Mouse (Mus musculus) midbrain, embryonic 11.5 days (tissue): ENCODE data around the gene Ifrd2. TPM values are rescaled to one million over a fixed set of nuclear protein-coding genes. Genes with fewer than 3 reads are reported as not detected.

ENCODE experiments used
- ATAC-seq: fragments of 200-750 bp; cut with Nextera tagmentation; 2 replicates; pipeline ENCODE4 v1.8.0; 2017; ENCODE audit warnings: moderate TSS enrichment, moderate library complexity; ENCODE audit not compliant: low FRiP score
- DNase-seq: peaks from one replicate; pipeline ENCODE4 v3.0.0; 2015; ENCODE audit warnings: low spot score; ENCODE audit errors: missing footprints
- H3K27ac ChIP-seq: fragments of 300-500 bp; sonication (generic); 2 replicates; pipeline ENCODE4 v1.5.1; 2014; ENCODE audit warnings: low read depth, low read length
- H3K27me3 ChIP-seq: fragments of 300-500 bp; sonication (generic); 2 replicates; pipeline ENCODE4 v1.6.1; 2014; ENCODE audit warnings: mild to moderate bottlenecking, low read length, moderate library complexity, mixed read lengths; ENCODE audit not compliant: control insufficient read depth, insufficient read depth
- H3K36me3 ChIP-seq: fragments of 300-500 bp; sonication (generic); 2 replicates; pipeline ENCODE4 v1.6.1; 2014; ENCODE audit warnings: mild to moderate bottlenecking, low read length, moderate library complexity, mixed read lengths; ENCODE audit not compliant: control insufficient read depth, insufficient read depth
- H3K4me1 ChIP-seq: fragments of 300-500 bp; sonication (generic); 2 replicates; pipeline ENCODE4 v1.6.1; 2014; ENCODE audit warnings: low read length; ENCODE audit not compliant: control insufficient read depth, insufficient read depth
- H3K4me2 ChIP-seq: fragments of 300-500 bp; sonication (generic); 2 replicates; pipeline ENCODE4 v1.6.1; 2014; ENCODE audit warnings: mild to moderate bottlenecking, moderate library complexity
- H3K4me3 ChIP-seq: fragments of 300-500 bp; sonication (generic); 2 replicates; pipeline ENCODE4 v1.5.1; 2014; ENCODE audit warnings: low read depth, low read length
- H3K9ac ChIP-seq: fragments of 300-500 bp; sonication (generic); 2 replicates; pipeline ENCODE4 v1.6.1; 2014; ENCODE audit warnings: low read length
- H3K9me3 ChIP-seq: fragments of 300-500 bp; sonication (generic); 2 replicates; pipeline ENCODE4 v1.6.1; 2016; ENCODE audit warnings: low read length; ENCODE audit not compliant: control insufficient read depth
- WGBS: fragments of 180-500 bp; shearing (Covaris S2); extraction: QIAGEN DNeasy Blood & Tissue Kit; methylation state at CpG from one replicate; pipeline ENCODE4 v1.1.7; 2014; 5-methylcytosine and 5-hydroxymethylcytosine counted together
- polyA plus RNA-seq: library from polyadenylated mRNA; unstranded; fragments of >200 nt; fragmentation: Nextera tagmentation; extraction: Ambion mirVana; gene quantifications from 2 replicates; pipeline ENCODE4 v1.2.1, GENCODE M21; 2014

The Ifrd2 gene
- polyA plus RNA-seq, 1 experiment from 2014 or later, result 28.2 TPM

GRCm38 (mm10) chr9:107542721-107543120, 44.7 kb upstream of the Ifrd2 start:
- peak overlapping the region; percentile 72 for H3K9ac ChIP-seq
- 49% methylated on average over 8 of the region's 8 CpGs for WGBS
- peaks cover 25% of the 10 kb centered on the region for H3K4me1 ChIP-seq
- H3K27me3 ChIP-seq, result no peaks in the 10 kb centered on the region; the same call in 1 of the 2 replicates
- DNase-seq (no peak), ATAC-seq (no peak)
- H3K27ac ChIP-seq, result no peak overlapping the region
- peak overlapping the region; percentile 71 for H3K4me3 ChIP-seq
- no peaks in the 10 kb centered on the region for H3K9me3 ChIP-seq
- H3K36me3 ChIP-seq, result peaks cover 14% of the 10 kb centered on the region
- H3K4me2 ChIP-seq, result peak overlapping the region; percentile 65

- ATAC-seq (no peak), DNase-seq (no peak)
- H3K4me1 ChIP-seq, result peaks cover 25% of the 10 kb centered on the region
- no peaks in the 10 kb centered on the region for H3K9me3 ChIP-seq
- H3K36me3 ChIP-seq, result peaks cover 11% of the 10 kb centered on the region
- H3K4me3 ChIP-seq, result no peak overlapping the region
- H3K4me2 ChIP-seq, result no peak overlapping the region
- no peak overlapping the region for H3K9ac ChIP-seq
- WGBS, result 88% methylated on average over 11 of the region's 11 CpGs
- no peaks in the 10 kb centered on the region; the same call in none of the 2 replicates for H3K27me3 ChIP-seq
- H3K27ac ChIP-seq, result no peak overlapping the region
Measured at GRCm38 (mm10) chr9:107543299-107543698, 44.1 kb upstream of the Ifrd2 start.

GRCm38 (mm10) chr9:107544196-107544700, 43.2 kb upstream of the Ifrd2 start:
- Histone ChIP-seq H3K9ac (no peak overlapping the region), H3K27ac (no peak overlapping the region), H3K4me1 (peaks cover 25% of the 10 kb centered on the region), H3K27me3 (no peaks in the 10 kb centered on the region; the same call in none of the 2 replicates), H3K4me3 (no peak overlapping the region), H3K9me3 (no peaks in the 10 kb centered on the region), H3K36me3 (peaks cover 9% of the 10 kb centered on the region), H3K4me2 (no peak overlapping the region)
- DNase-seq (no peak), ATAC-seq (no peak)
- 96% methylated on average over 17 of the region's 17 CpGs for WGBS

- DNase-seq, result no peak
- WGBS, result 94% methylated on average over 12 of the region's 12 CpGs
- no peak overlapping the region for H3K4me3 ChIP-seq
- no peak overlapping the region for H3K4me2 ChIP-seq
- no peak overlapping the region for H3K27ac ChIP-seq
- peaks cover 9% of the 10 kb centered on the region for H3K36me3 ChIP-seq
- H3K27me3 ChIP-seq, result no peaks in the 10 kb centered on the region; the same call in none of the 2 replicates
- no peaks in the 10 kb centered on the region for H3K9me3 ChIP-seq
- no peak for ATAC-seq
- no peak overlapping the region for H3K9ac ChIP-seq
- H3K4me1 ChIP-seq, result peaks cover 25% of the 10 kb centered on the region
Measured at GRCm38 (mm10) chr9:107544729-107545128, 42.7 kb upstream of the Ifrd2 start.

GRCm38 (mm10) chr9:107545199-107545598, 42.2 kb upstream of the Ifrd2 start:
- ATAC-seq (no peak), DNase-seq (no peak)
- H3K4me1 ChIP-seq, result peaks cover 25% of the 10 kb centered on the region
- H3K4me3 ChIP-seq, result no peak overlapping the region
- H3K4me2 ChIP-seq, result no peak overlapping the region
- H3K9me3 ChIP-seq, result no peaks in the 10 kb centered on the region
- WGBS, result 86% methylated on average over 10 of the region's 10 CpGs
- H3K36me3 ChIP-seq, result peaks cover 9% of the 10 kb centered on the region
- no peak overlapping the region for H3K27ac ChIP-seq
- peaks cover 2% of the 10 kb centered on the region for H3K27me3 ChIP-seq
- no peak overlapping the region for H3K9ac ChIP-seq

GRCm38 (mm10) chr9:107545602-107546001, 41.8 kb upstream of the Ifrd2 start:
- Histone ChIP-seq H3K36me3 (peaks cover 9% of the 10 kb centered on the region), H3K27me3 (peaks cover 6% of the 10 kb centered on the region), H3K9me3 (no peaks in the 10 kb centered on the region), H3K27ac (no peak overlapping the region), H3K4me1 (peaks cover 25% of the 10 kb centered on the region), H3K4me3 (no peak overlapping the region), H3K9ac (no peak overlapping the region), H3K4me2 (no peak overlapping the region)
- ATAC-seq, result no peak
- 7% methylated on average over 3 of the region's 3 CpGs for WGBS
- DNase-seq, result peak; percentile 99

GRCm38 (mm10) chr9:107547026-107547425, 40.4 kb upstream of the Ifrd2 start, which contains the start of gene Zmynd10:
Gene Zmynd10, plus strand, starts transcription at chr9:107547298.
- ATAC-seq (peak; percentile 74), DNase-seq (peak; percentile 98)
- peaks cover 9% of the 10 kb centered on the region for H3K36me3 ChIP-seq
- no peaks in the 10 kb centered on the region for H3K9me3 ChIP-seq
- H3K27ac ChIP-seq, result no peak within 1 kb of the TSS; the same call in 1 of the 2 replicates
- H3K27me3 ChIP-seq, result peaks cover 19% of the 10 kb centered on the region
- H3K4me3 ChIP-seq, result peak within 1 kb of the TSS; percentile 15; the same call in 1 of the 2 replicates
- H3K4me1 ChIP-seq, result peaks cover 30% of the 10 kb centered on the region
- WGBS, result 4% methylated on average over 20 of the region's 20 CpGs
- H3K9ac ChIP-seq, result 0 out of 2 replicates have a peak within 1 kb of the TSS, but pooled peaks have one; percentile 5
- peak within 1 kb of the TSS; percentile 40 for H3K4me2 ChIP-seq

GRCm38 (mm10) chr9:107547957-107548356, 39.5 kb upstream of the Ifrd2 start:
- DNase-seq (no peak), ATAC-seq (no peak)
- Histone ChIP-seq H3K27ac (no peak overlapping the region), H3K27me3 (peaks cover 26% of the 10 kb centered on the region), H3K9ac (no peak overlapping the region), H3K36me3 (peaks cover 9% of the 10 kb centered on the region), H3K4me2 (no peak overlapping the region), H3K4me1 (peaks cover 25% of the 10 kb centered on the region), H3K4me3 (no peak overlapping the region), H3K9me3 (no peaks in the 10 kb centered on the region)
- 82% methylated on average over 5 of the region's 5 CpGs for WGBS

GRCm38 (mm10) chr9:107548820-107549219, 38.6 kb upstream of the Ifrd2 start:
- WGBS, result 92% methylated on average over 9 of the region's 10 CpGs
- ATAC-seq, result no peak
- peaks cover 9% of the 10 kb centered on the region for H3K36me3 ChIP-seq
- H3K4me3 ChIP-seq, result no peak overlapping the region
- H3K27ac ChIP-seq, result no peak overlapping the region
- H3K27me3 ChIP-seq, result peaks cover 28% of the 10 kb centered on the region
- H3K9me3 ChIP-seq, result no peaks in the 10 kb centered on the region
- H3K4me2 ChIP-seq, result no peak overlapping the region
- DNase-seq, result no peak
- no peak overlapping the region for H3K9ac ChIP-seq
- H3K4me1 ChIP-seq, result peaks cover 31% of the 10 kb centered on the region
